Mouse (Mus musculus): ENCODE results near the gene Ugt2a1. TPM values are rescaled to one million over a fixed set of nuclear protein-coding genes. Genes with fewer than 3 reads are reported as not detected.
"Not testable (repeated sequence)": the region's sequence is repeated elsewhere in the genome, so short reads cannot be mapped to it uniquely, and the experiment has no call there.

The Ugt2a1 gene
- not detected in 2 replicates for polyA plus RNA-seq (2014; fragmentation: Nextera tagmentation; extraction: Ambion mirVana)

DNA sequence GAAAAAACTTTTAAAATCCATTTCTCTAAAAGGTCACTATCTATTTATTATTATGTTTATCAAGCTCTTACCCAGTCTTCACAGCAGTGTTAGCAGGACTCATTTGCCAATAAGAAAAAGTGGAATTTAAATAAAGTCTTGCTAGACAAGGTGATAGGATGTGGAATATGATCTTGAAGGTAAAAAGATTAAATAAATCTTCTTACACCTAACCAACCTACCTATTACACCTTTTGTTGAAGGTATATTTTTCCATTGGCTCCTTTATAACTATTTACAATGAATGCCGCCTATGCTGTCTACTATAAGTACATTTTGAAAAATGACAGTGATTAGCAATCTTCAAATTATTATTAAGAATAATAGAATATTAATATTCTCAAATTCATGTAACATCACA is at the start of gene Ugt2a1:
Gene Ugt2a1, minus strand, starts transcription at position 101 of the 400 bp plus-strand sequence.
- H3K36me3 ChIP-seq (ENCODE audit: control insufficient read depth, insufficient read depth, low read length): no peaks in the 10 kb centered on the region
- no peaks in the 10 kb centered on the region for H3K9me3 ChIP-seq (ENCODE audit: control insufficient read depth, low read length)
- DNase-seq (ENCODE audit: low spot score, missing footprints) (no peak), ATAC-seq (ENCODE audit: low FRiP score) (no peak)
- H3K4me1 ChIP-seq (ENCODE audit: control insufficient read depth, insufficient read depth, low read length): no peaks in the 10 kb centered on the region
- WGBS: 96% methylated on average over 1 of the region's 1 CpGs
- no peaks in the 10 kb centered on the region for H3K27me3 ChIP-seq (ENCODE audit: control insufficient read depth, insufficient read depth, low read length)
- H3K4me3 ChIP-seq (ENCODE audit: low read depth, low read length): no peak within 1 kb of the TSS
- H3K4me2 ChIP-seq: no peak within 1 kb of the TSS
- H3K9ac ChIP-seq (ENCODE audit: low read length): no peak within 1 kb of the TSS
- no peak within 1 kb of the TSS for H3K27ac ChIP-seq (ENCODE audit: low read depth, low read length)

DNA sequence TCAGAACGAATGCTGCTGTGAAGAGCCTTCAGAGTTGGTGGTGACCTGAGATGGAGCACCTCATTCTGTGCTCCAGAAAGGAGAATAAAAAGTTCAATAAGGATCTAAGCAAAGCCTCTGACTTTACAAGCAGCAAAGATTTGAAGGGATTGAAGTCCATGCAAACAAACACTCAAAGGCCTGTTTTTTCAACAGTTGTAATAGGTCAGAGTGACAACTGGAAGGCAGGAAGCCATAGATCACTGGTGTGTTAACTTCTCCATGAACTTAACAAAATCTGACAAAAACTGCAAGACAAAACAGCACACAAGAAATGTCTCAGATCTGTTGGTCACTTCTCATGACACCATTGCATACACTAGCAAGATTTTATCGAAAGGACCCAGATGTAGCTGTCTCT is 47.4 kb upstream of the Ugt2a1 start, which contains the start of gene Sult1b1:
Gene Sult1b1, minus strand, starts transcription at position 85 of the 400 bp plus-strand sequence.
- H3K4me2 ChIP-seq: no peak within 1 kb of the TSS
- no peaks in the 10 kb centered on the region for H3K36me3 ChIP-seq (ENCODE audit: control insufficient read depth, insufficient read depth, low read length)
- WGBS: 88% methylated on average over 2 of the region's 2 CpGs
- H3K9ac ChIP-seq (ENCODE audit: low read length): no peak within 1 kb of the TSS
- DNase-seq (ENCODE audit: low spot score, missing footprints): no peak
- H3K9me3 ChIP-seq (ENCODE audit: control insufficient read depth, low read length): no peaks in the 10 kb centered on the region
- ATAC-seq (ENCODE audit: low FRiP score): no peak
- H3K4me3 ChIP-seq (ENCODE audit: low read depth, low read length): no peak within 1 kb of the TSS
- no peak within 1 kb of the TSS for H3K27ac ChIP-seq (ENCODE audit: low read depth, low read length)
- no peaks in the 10 kb centered on the region for H3K27me3 ChIP-seq (ENCODE audit: control insufficient read depth, insufficient read depth, low read length)
- H3K4me1 ChIP-seq (ENCODE audit: control insufficient read depth, insufficient read depth, low read length): no peaks in the 10 kb centered on the region

DNA sequence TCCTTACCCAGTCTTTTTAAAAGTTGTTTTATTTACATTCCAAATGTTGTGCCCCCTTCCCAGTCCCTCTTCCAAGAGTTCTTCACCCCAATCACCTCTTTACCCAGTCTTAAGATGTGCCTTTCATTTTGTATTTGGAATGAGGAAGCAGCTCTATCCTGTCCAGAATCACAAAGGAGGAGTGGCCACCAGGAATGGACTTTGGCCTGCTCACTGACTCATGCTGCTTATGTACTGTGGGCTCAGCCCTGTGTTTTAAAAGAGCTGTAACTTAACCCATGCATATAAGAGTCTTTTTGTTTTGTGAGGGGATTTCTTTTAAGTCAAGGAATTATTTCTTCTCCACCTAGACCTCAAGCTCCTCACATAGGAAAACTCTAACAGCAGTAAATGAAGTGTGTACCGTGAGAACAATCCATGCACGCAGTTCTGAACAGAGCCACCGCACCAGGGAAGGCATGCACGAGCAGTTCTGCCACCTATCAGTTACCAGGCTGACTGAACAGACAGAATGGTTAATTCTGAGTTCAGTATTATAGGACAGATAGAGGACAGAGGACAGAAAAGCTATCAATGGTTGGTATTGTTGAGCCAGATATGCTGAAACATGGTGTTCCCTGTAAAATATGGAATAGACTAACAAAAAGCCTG is 45.4 kb upstream of the Ugt2a1 start:
- ATAC-seq (ENCODE audit: low FRiP score) (no peak), DNase-seq (ENCODE audit: low spot score, missing footprints) (no peak)
- WGBS: 53% methylated on average over 4 of the region's 4 CpGs
- Histone ChIP-seq H3K9ac (ENCODE audit: low read length) (no peak overlapping the region), H3K4me3 (ENCODE audit: low read depth, low read length) (no peak overlapping the region), H3K27ac (ENCODE audit: low read depth, low read length) (no peak overlapping the region), H3K27me3 (ENCODE audit: control insufficient read depth, insufficient read depth, low read length) (no peaks in the 10 kb centered on the region), H3K4me1 (ENCODE audit: control insufficient read depth, insufficient read depth, low read length) (no peaks in the 10 kb centered on the region), H3K4me2 (no peak overlapping the region), H3K9me3 (ENCODE audit: control insufficient read depth, low read length) (no peaks in the 10 kb centered on the region), H3K36me3 (ENCODE audit: control insufficient read depth, insufficient read depth, low read length) (no peaks in the 10 kb centered on the region)

- no peak for ATAC-seq (ENCODE audit: low FRiP score)
- H3K27ac ChIP-seq (ENCODE audit: low read depth, low read length): no peak overlapping the region
- no peaks in the 10 kb centered on the region for H3K36me3 ChIP-seq (ENCODE audit: control insufficient read depth, insufficient read depth, low read length)
- DNase-seq (ENCODE audit: low spot score, missing footprints): no peak
- H3K27me3 ChIP-seq (ENCODE audit: control insufficient read depth, insufficient read depth, low read length): no peaks in the 10 kb centered on the region
- no peaks in the 10 kb centered on the region for H3K4me1 ChIP-seq (ENCODE audit: control insufficient read depth, insufficient read depth, low read length)
- H3K4me2 ChIP-seq: no peak overlapping the region
- 84% methylated on average over 2 of the region's 2 CpGs for WGBS
- no peak overlapping the region for H3K4me3 ChIP-seq (ENCODE audit: low read depth, low read length)
- H3K9me3 ChIP-seq (ENCODE audit: control insufficient read depth, low read length): no peaks in the 10 kb centered on the region
- no peak overlapping the region for H3K9ac ChIP-seq (ENCODE audit: low read length)
These were observed 41.6 kb upstream of the Ugt2a1 start for GRCm38 (mm10) chr5:87532288-87532687.

- H3K4me3 ChIP-seq (ENCODE audit: low read depth, low read length); H3K9me3 ChIP-seq (ENCODE audit: control insufficient read depth, low read length); H3K9ac ChIP-seq (ENCODE audit: low read length); H3K36me3 ChIP-seq (ENCODE audit: control insufficient read depth, insufficient read depth, low read length); H3K4me2 ChIP-seq; ATAC-seq (ENCODE audit: low FRiP score); DNase-seq (ENCODE audit: low spot score, missing footprints); H3K27ac ChIP-seq (ENCODE audit: low read depth, low read length); H3K4me1 ChIP-seq (ENCODE audit: control insufficient read depth, insufficient read depth, low read length); H3K27me3 ChIP-seq (ENCODE audit: control insufficient read depth, insufficient read depth, low read length): not testable (repeated sequence)
- WGBS: 91% methylated on average over 2 of the region's 2 CpGs
These were observed 32.9 kb upstream of the Ugt2a1 start for GRCm38 (mm10) chr5:87523561-87523960.

DNA sequence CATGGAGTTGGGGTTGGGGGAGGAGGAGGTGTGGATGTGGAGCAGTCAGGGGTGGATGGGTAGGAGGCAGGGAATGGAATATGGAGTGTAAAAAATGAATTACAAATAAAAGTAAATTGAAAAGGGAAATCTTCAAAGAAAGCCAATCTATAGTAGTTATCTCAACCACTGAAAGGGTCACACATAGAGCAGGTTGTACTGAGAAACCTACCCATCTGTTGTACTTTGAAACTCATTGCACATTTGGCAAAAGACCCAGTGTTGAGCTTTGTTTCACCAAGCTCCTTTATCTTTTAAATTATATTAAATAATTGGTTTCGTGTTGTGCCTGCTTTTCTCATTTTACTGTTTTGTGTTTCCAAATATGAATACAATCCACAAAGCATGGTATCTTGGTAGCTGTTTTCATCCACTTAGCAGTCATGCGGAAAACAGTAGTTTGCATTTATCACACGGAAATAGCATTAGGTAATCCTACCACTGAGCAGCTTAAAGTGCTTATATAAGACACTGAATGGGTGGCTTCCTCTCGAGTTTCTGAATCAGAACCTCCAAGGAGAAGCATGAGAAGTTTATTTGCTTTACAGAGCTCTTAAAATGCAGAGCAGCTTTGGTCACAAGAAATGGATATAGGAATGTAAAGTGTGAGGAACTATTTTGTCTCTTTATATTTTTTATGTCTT is 15.2 kb upstream of the Ugt2a1 start:
- WGBS: 51% methylated on average over 4 of the region's 4 CpGs
- ATAC-seq (ENCODE audit: low FRiP score): no peak
- Histone ChIP-seq H3K9me3 (ENCODE audit: control insufficient read depth, low read length) (no peaks in the 10 kb centered on the region), H3K27me3 (ENCODE audit: control insufficient read depth, insufficient read depth, low read length) (no peaks in the 10 kb centered on the region), H3K4me2 (no peak overlapping the region), H3K4me3 (ENCODE audit: low read depth, low read length) (no peak overlapping the region), H3K4me1 (ENCODE audit: control insufficient read depth, insufficient read depth, low read length) (no peaks in the 10 kb centered on the region), H3K9ac (ENCODE audit: low read length) (no peak overlapping the region), H3K36me3 (ENCODE audit: control insufficient read depth, insufficient read depth, low read length) (no peaks in the 10 kb centered on the region), H3K27ac (ENCODE audit: low read depth, low read length) (no peak overlapping the region)
- DNase-seq (ENCODE audit: low spot score, missing footprints): no peak

DNA sequence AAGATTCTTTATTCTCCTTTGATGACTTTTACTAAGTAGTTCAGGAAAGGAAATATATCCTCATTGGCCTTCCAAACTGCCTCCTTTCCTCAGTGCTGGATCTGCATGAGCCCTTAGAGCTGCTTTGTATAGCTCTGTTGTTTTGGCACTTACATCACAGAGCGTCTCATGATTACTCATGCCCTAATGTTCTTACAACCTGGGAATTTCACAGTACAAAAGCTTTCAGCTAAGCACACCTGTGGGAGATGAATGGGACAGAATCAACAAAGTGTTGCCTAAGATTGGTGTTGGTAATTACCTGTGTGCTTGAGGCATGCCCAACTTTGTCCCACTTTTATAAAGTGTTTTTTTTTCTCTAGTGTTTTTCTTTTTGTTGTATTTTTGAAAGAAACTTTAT is 12.0 kb upstream of the Ugt2a1 start:
- Histone ChIP-seq H3K9ac (ENCODE audit: low read length) (no peak overlapping the region), H3K27ac (ENCODE audit: low read depth, low read length) (no peak overlapping the region), H3K4me3 (ENCODE audit: low read depth, low read length) (no peak overlapping the region), H3K27me3 (ENCODE audit: control insufficient read depth, insufficient read depth, low read length) (no peaks in the 10 kb centered on the region), H3K9me3 (ENCODE audit: control insufficient read depth, low read length) (no peaks in the 10 kb centered on the region), H3K4me2 (no peak overlapping the region), H3K36me3 (ENCODE audit: control insufficient read depth, insufficient read depth, low read length) (no peaks in the 10 kb centered on the region), H3K4me1 (ENCODE audit: control insufficient read depth, insufficient read depth, low read length) (no peaks in the 10 kb centered on the region)
- WGBS: 77% methylated on average over 1 of the region's 1 CpGs
- no peak for ATAC-seq (ENCODE audit: low FRiP score)
- no peak for DNase-seq (ENCODE audit: low spot score, missing footprints)

- no peaks in the 10 kb centered on the region for H3K36me3 ChIP-seq (ENCODE audit: control insufficient read depth, insufficient read depth, low read length)
These were observed 8.7 kb upstream of the Ugt2a1 start for GRCm38 (mm10) chr5:87499341-87499740.

DNA sequence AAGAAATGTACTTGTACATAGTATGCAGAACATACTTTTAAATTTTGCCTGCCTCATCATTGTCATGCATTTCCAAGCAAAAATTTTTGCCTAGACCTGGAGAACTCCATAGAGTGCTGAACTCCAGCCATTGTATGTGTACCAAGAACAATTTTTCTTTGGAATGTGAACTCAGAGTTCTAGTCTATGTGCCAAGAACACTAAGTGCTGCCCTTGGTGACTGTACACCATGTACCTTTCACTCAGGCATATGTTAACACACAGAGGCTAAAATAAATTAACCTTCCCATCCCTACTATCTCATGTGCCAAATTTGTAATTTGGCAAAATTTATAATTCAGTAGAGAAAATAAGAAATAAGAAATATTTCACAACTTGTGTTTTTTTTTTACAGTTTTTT is 8.3 kb upstream of the Ugt2a1 start:
- Histone ChIP-seq H3K27ac (ENCODE audit: low read depth, low read length) (no peak overlapping the region), H3K4me3 (ENCODE audit: low read depth, low read length) (no peak overlapping the region), H3K27me3 (ENCODE audit: control insufficient read depth, insufficient read depth, low read length) (no peaks in the 10 kb centered on the region)

More at GRCm38 (mm10) chr5:87499341-87499740, 8.7 kb upstream of the Ugt2a1 start:
- Histone ChIP-seq H3K27me3 (ENCODE audit: control insufficient read depth, insufficient read depth, low read length) (no peaks in the 10 kb centered on the region), H3K4me3 (ENCODE audit: low read depth, low read length) (no peak overlapping the region), H3K4me2 (no peak overlapping the region), H3K27ac (ENCODE audit: low read depth, low read length) (no peak overlapping the region), H3K9ac (ENCODE audit: low read length) (no peak overlapping the region), H3K4me1 (ENCODE audit: control insufficient read depth, insufficient read depth, low read length) (no peaks in the 10 kb centered on the region), H3K9me3 (ENCODE audit: control insufficient read depth, low read length) (no peaks in the 10 kb centered on the region)
- DNase-seq (ENCODE audit: low spot score, missing footprints) (no peak), ATAC-seq (ENCODE audit: low FRiP score) (no peak)

More for the DNA sequence above, 8.3 kb upstream of the Ugt2a1 start:
- no peaks in the 10 kb centered on the region for H3K4me1 ChIP-seq (ENCODE audit: control insufficient read depth, insufficient read depth, low read length)
- H3K4me2 ChIP-seq: no peak overlapping the region
- H3K9ac ChIP-seq (ENCODE audit: low read length): no peak overlapping the region
- no peaks in the 10 kb centered on the region for H3K9me3 ChIP-seq (ENCODE audit: control insufficient read depth, low read length)
- DNase-seq (ENCODE audit: low spot score, missing footprints) (no peak), ATAC-seq (ENCODE audit: low FRiP score) (no peak)
- H3K36me3 ChIP-seq (ENCODE audit: control insufficient read depth, insufficient read depth, low read length): no peaks in the 10 kb centered on the region
